Mouse (Mus musculus): ENCODE results near the gene Cma1. TPM values are rescaled to one million over a fixed set of nuclear protein-coding genes. Genes with fewer than 3 reads are reported as not detected.

Gene Cma1
- total and polyA plus RNA-seq, 3 experiments, result 1.1 to 2.3 (median 2.3) TPM

Other genes starting within 250 kb of the Cma1 start
- under 1 TPM; 0.23 to 0.45 TPM for gene Tgm1, start 230.7 kb downstream of the Cma1 start, total RNA-seq (2021)
- gene Tgm1, start 230.7 kb downstream of the Cma1 start, polyA plus RNA-seq (2012; rRNA removed), result 0.27 and 0.28 TPM in 2 replicates
- gene Rabggta, start 222.4 kb downstream of the Cma1 start, total RNA-seq (2021), result 10 to 100 TPM; 20.2 to 20.4 TPM
- 39.5 and 44.7 TPM in 2 replicates for gene Rabggta, start 222.4 kb downstream of the Cma1 start, polyA plus RNA-seq (2012; rRNA removed)
- gene Dhrs1, start 199.0 kb downstream of the Cma1 start, total RNA-seq (2021), result 10 to 100 TPM; 70.7 to 93.5 TPM
- 49.6 and 68.1 TPM in 2 replicates for gene Dhrs1, start 199.0 kb downstream of the Cma1 start, polyA plus RNA-seq (2012; rRNA removed)
- gene Nop9, start 199.0 kb downstream of the Cma1 start, total RNA-seq (2021), result 10 to 100 TPM; 17.6 to 17.7 TPM
- gene Nop9, start 199.0 kb downstream of the Cma1 start, polyA plus RNA-seq (2012; rRNA removed), result 9.2 and 9.9 TPM in 2 replicates
- gene Cideb, start 186.2 kb downstream of the Cma1 start, total RNA-seq (2021), result 1 to 10 TPM; 1.2 to 1.7 TPM
- 0.70 and 0.74 TPM in 2 replicates for gene Cideb, start 186.2 kb downstream of the Cma1 start, polyA plus RNA-seq (2012; rRNA removed)
- gene Ltb4r2, start 183.2 kb downstream of the Cma1 start, total RNA-seq (2021), result under 1 TPM in 1 of 2 experiments, not detected in 1; 0.14 TPM
- gene Ltb4r2, start 183.2 kb downstream of the Cma1 start, polyA plus RNA-seq (2012; rRNA removed), result 0.39 TPM in 1 of 2 replicates, not detected in the other
- under 1 TPM in 1 of 2 experiments, not detected in 1; 0.76 TPM for gene Ltb4r1, start 178.7 kb downstream of the Cma1 start, total RNA-seq (2021)
- gene Ltb4r1, start 178.7 kb downstream of the Cma1 start, polyA plus RNA-seq (2012; rRNA removed), result 1.4 and 1.7 TPM in 2 replicates
- 10 to 100 TPM in 1 of 2 experiments, 1 to 10 TPM in 1; 9.8 to 12.5 TPM for gene Adcy4, start 160.6 kb downstream of the Cma1 start, total RNA-seq (2021)
- 17.1 and 21.0 TPM in 2 replicates for gene Adcy4, start 160.6 kb downstream of the Cma1 start, polyA plus RNA-seq (2012; rRNA removed)
- gene Ripk3, start 155.8 kb downstream of the Cma1 start, total RNA-seq (2021), result 1 to 10 TPM; 3.3 to 3.7 TPM
- 6.2 and 6.4 TPM in 2 replicates for gene Ripk3, start 155.8 kb downstream of the Cma1 start, polyA plus RNA-seq (2012; rRNA removed)
- gene Nfatc4, start 121.5 kb downstream of the Cma1 start, total RNA-seq (2021), result 10 to 100 TPM; 17.9 to 21.9 TPM
- 50.5 and 58.1 TPM in 2 replicates for gene Nfatc4, start 121.5 kb downstream of the Cma1 start, polyA plus RNA-seq (2012; rRNA removed)
- gene Nynrin, start 90.7 kb downstream of the Cma1 start, total RNA-seq (2021), result 10 to 100 TPM in 1 of 2 experiments, 1 to 10 TPM in 1; 7.2 to 16.1 TPM
- gene Nynrin, start 90.7 kb downstream of the Cma1 start, polyA plus RNA-seq (2012; rRNA removed), result 5.1 and 5.3 TPM in 2 replicates
- gene Cbln3, start 60.3 kb downstream of the Cma1 start, total RNA-seq (2021), result under 1 TPM in 1 of 2 experiments, not detected in 1; 0.20 TPM
- gene Cbln3, start 60.3 kb downstream of the Cma1 start, polyA plus RNA-seq (2012; rRNA removed), result 0.03 and 0.25 TPM in 2 replicates
- 10 to 100 TPM; 12.3 to 18.2 TPM for gene Khnyn, start 59.7 kb downstream of the Cma1 start, total RNA-seq (2021)
- gene Khnyn, start 59.7 kb downstream of the Cma1 start, polyA plus RNA-seq (2012; rRNA removed), result 13.0 and 14.6 TPM in 2 replicates
- gene Sdr39u1, start 44.4 kb downstream of the Cma1 start, total RNA-seq (2021), result 10 to 100 TPM; 81.0 to 92.5 TPM
- 45.9 and 52.8 TPM in 2 replicates for gene Sdr39u1, start 44.4 kb downstream of the Cma1 start, polyA plus RNA-seq (2012; rRNA removed)
- under 1 TPM in 1 of 2 experiments, not detected in 1; 0.35 TPM for gene Cma2, start 6.3 kb upstream of the Cma1 start, total RNA-seq (2021)
- gene Cma2, start 6.3 kb upstream of the Cma1 start, polyA plus RNA-seq (2012; rRNA removed), result not detected in 2 replicates
- gene Mcpt1, start 73.3 kb upstream of the Cma1 start, total RNA-seq (2021), result not detected
- not detected in 2 replicates for gene Mcpt1, start 73.3 kb upstream of the Cma1 start, polyA plus RNA-seq (2012; rRNA removed)
- not detected for gene Mcpt9, start 85.8 kb upstream of the Cma1 start, total RNA-seq (2021)
- not detected in 2 replicates for gene Mcpt9, start 85.8 kb upstream of the Cma1 start, polyA plus RNA-seq (2012; rRNA removed)
- not detected for gene Mcpt2, start 97.4 kb upstream of the Cma1 start, total RNA-seq (2021)
- gene Mcpt2, start 97.4 kb upstream of the Cma1 start, polyA plus RNA-seq (2012; rRNA removed), result 0.09 TPM in 1 of 2 replicates, not detected in the other
- 1 to 10 TPM; 1.1 to 1.6 TPM for gene Mcpt4, start 117.6 kb upstream of the Cma1 start, total RNA-seq (2021)
- gene Mcpt4, start 117.6 kb upstream of the Cma1 start, polyA plus RNA-seq (2012; rRNA removed), result 1.00 and 1.3 TPM in 2 replicates
- not detected for gene Mcpt8, start 140.6 kb upstream of the Cma1 start, total RNA-seq (2021)
- gene Mcpt8, start 140.6 kb upstream of the Cma1 start, polyA plus RNA-seq (2012; rRNA removed), result not detected in 2 replicates
- not detected for gene Ctsg, start 157.9 kb upstream of the Cma1 start, total RNA-seq (2021)
- gene Ctsg, start 157.9 kb upstream of the Cma1 start, polyA plus RNA-seq (2012; rRNA removed), result not detected in 2 replicates
- gene Gzme, start 175.9 kb upstream of the Cma1 start, total RNA-seq (2021), result not detected
- not detected in 2 replicates for gene Gzme, start 175.9 kb upstream of the Cma1 start, polyA plus RNA-seq (2012; rRNA removed)
- gene Gzmd, start 187.9 kb upstream of the Cma1 start, total RNA-seq (2021), result not detected
- gene Gzmd, start 187.9 kb upstream of the Cma1 start, polyA plus RNA-seq (2012; rRNA removed), result not detected in 2 replicates
- not detected for gene Gzmg, start 214.9 kb upstream of the Cma1 start, total RNA-seq (2021)
- not detected in 2 replicates for gene Gzmg, start 214.9 kb upstream of the Cma1 start, polyA plus RNA-seq (2012; rRNA removed)
- not detected for gene Gzmn, start 229.9 kb upstream of the Cma1 start, total RNA-seq (2021)
- gene Gzmn, start 229.9 kb upstream of the Cma1 start, polyA plus RNA-seq (2012; rRNA removed), result not detected in 2 replicates